Mouse (Mus musculus): Measurements from ENCODE around the gene Gapvd1.

DNA sequence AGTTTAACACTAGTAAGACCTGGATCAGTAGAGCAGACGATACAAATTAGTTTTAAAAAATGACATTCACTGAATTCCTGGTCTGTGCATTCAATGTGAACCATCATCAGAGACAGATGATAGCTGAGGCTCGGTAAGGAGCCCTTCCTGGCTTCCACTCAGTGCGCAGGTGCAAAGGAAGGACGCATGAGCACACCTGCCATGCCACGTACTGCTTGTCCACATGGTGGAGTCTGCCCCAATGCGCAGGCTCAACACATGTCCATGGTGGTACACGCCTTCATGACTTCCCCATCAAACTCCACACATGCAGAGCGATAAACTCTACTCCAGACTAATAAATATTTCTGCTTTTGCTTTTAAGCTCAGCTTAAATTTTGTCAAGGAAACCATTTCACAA, 78.0 kb downstream of the Gapvd1 start:
- TF ChIP-seq CTCF (IDR thresholded peaks at IDR 0.05; ENCODE audit: control insufficient read depth, insufficient read depth, low read length) (no peak), POLR2A (IDR thresholded peaks at IDR 0.05; ENCODE audit: borderline replicate concordance, control insufficient read depth, low read depth, low read length) (no peak)
